Mouse (Mus musculus) kidney, embryonic 14.5 days (tissue): Measurements from ENCODE around the gene Pdgfd. TPM values are rescaled to one million over a fixed set of nuclear protein-coding genes. Genes with fewer than 3 reads are reported as not detected.

Experiments used
- ATAC-seq: fragments of 200-750 bp; cut with Nextera tagmentation; 2 replicates; pipeline ENCODE4 v1.8.0; 2017; ENCODE audit warnings: moderate number of reproducible peaks, mild to moderate bottlenecking, moderate TSS enrichment, moderate library complexity; ENCODE audit not compliant: low FRiP score, low TSS enrichment
- H3K27ac ChIP-seq: fragments of 300-500 bp; sonication (generic); 2 replicates; pipeline ENCODE4 v1.5.1; 2014; ENCODE audit warnings: low read depth, mild to moderate bottlenecking, low read length, moderate library complexity, mixed read lengths
- H3K27me3 ChIP-seq: fragments of 300-500 bp; sonication (generic); 2 replicates; pipeline ENCODE4 v1.6.1; 2014; ENCODE audit warnings: mild to moderate bottlenecking, low read length; ENCODE audit not compliant: control insufficient read depth, insufficient read depth
- H3K36me3 ChIP-seq: fragments of 300-500 bp; sonication (generic); 2 replicates; pipeline ENCODE4 v1.6.1; 2014; ENCODE audit warnings: low read length, mixed read lengths; ENCODE audit not compliant: control insufficient read depth, insufficient read depth
- H3K4me1 ChIP-seq: fragments of 300-500 bp; sonication (generic); 2 replicates; pipeline ENCODE4 v1.6.1; 2014; ENCODE audit warnings: low read length, mixed read lengths; ENCODE audit not compliant: control insufficient read depth, insufficient read depth
- H3K4me2 ChIP-seq: fragments of 300-500 bp; sonication (generic); replicated peaks from 2 replicates; pipeline ENCODE4 v1.6.1; 2014; ENCODE audit warnings: low read depth, mild to moderate bottlenecking, low read length
- H3K4me3 ChIP-seq: fragments of 300-500 bp; sonication (generic); 2 replicates; pipeline ENCODE4 v1.5.1; 2014; ENCODE audit warnings: mild to moderate bottlenecking, low read length
- H3K9ac ChIP-seq: fragments of 300-500 bp; sonication (generic); 2 replicates; pipeline ENCODE4 v1.6.1; 2014; ENCODE audit warnings: low read depth, mild to moderate bottlenecking, low read length, moderate library complexity
- H3K9me3 ChIP-seq: fragments of 300-500 bp; sonication (generic); 2 replicates; pipeline ENCODE4 v1.6.1; 2016; ENCODE audit warnings: low read length; ENCODE audit not compliant: control insufficient read depth
- WGBS: fragments of 180-500 bp; shearing (Covaris S2); extraction: QIAGEN DNeasy Blood & Tissue Kit; methylation state at CpG from one replicate; pipeline ENCODE4 v1.1.7; 2014; 5-methylcytosine and 5-hydroxymethylcytosine counted together
- polyA plus RNA-seq: library from polyadenylated mRNA; unstranded; fragments of >200 nt; fragmentation: Nextera tagmentation; extraction: Ambion mirVana; gene quantifications from 2 replicates; pipeline ENCODE4 v1.2.1, GENCODE M21; 2014

The Pdgfd gene
- polyA plus RNA-seq, 1 experiment from 2014 or later: 13.5 TPM

DNA sequence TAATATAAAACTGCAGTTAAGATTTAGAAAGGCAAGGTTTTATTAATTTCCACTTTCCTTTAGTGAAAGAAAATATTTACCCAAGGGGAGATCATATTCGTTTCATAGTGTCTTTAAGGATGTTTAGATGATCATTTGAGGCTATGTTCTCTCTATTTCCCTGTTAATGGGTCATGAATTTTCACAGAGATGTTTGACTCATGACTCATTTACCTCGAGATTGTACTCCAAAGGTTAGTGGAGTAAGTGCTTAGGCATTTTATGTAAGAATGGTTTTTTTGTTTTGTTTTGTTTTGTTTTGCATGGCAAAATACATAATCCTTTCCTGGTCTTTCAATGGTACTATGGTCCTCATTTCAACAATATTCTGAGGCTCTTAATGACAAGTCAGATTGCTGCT, 167.9 kb downstream of the Pdgfd start:
- no peak overlapping the region for H3K4me3 ChIP-seq
- no peaks in the 10 kb centered on the region for H3K27me3 ChIP-seq
- no peak for ATAC-seq
- no peak overlapping the region for H3K4me2 ChIP-seq
- H3K9me3 ChIP-seq: no peaks in the 10 kb centered on the region
- no peak overlapping the region for H3K27ac ChIP-seq
- 26% methylated on average over 2 of the region's 2 CpGs for WGBS
- H3K9ac ChIP-seq: no peak overlapping the region
- no peaks in the 10 kb centered on the region for H3K36me3 ChIP-seq
- no peaks in the 10 kb centered on the region for H3K4me1 ChIP-seq

DNA sequence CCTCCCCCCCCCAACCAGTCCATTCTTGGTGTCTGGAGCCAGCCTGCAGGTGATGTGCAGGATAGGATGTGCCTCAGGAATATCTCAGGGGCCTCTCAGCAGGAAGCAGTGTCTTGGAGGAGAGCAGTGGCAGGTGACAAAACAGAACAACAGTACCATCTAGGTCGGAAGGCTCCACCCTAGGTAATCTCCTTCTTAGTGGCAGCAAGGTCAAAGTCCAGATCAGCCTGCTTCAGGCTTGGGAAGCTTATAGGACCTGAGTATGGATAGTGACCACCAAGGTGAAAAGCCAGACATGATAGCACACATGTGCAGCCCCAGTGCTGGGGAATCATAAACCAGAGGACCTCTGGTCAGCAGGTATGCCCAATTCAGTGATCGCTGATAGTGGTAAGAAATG, 169.5 kb downstream of the Pdgfd start:
- no peaks in the 10 kb centered on the region for H3K4me1 ChIP-seq
- no peaks in the 10 kb centered on the region for H3K36me3 ChIP-seq
- no peak overlapping the region for H3K4me2 ChIP-seq
- H3K9me3 ChIP-seq: no peaks in the 10 kb centered on the region
- no peak overlapping the region for H3K27ac ChIP-seq
- 85% methylated on average over 2 of the region's 2 CpGs for WGBS
- H3K9ac ChIP-seq: no peak overlapping the region
- H3K27me3 ChIP-seq: no peaks in the 10 kb centered on the region
- no peak overlapping the region for H3K4me3 ChIP-seq
- ATAC-seq: no peak

DNA sequence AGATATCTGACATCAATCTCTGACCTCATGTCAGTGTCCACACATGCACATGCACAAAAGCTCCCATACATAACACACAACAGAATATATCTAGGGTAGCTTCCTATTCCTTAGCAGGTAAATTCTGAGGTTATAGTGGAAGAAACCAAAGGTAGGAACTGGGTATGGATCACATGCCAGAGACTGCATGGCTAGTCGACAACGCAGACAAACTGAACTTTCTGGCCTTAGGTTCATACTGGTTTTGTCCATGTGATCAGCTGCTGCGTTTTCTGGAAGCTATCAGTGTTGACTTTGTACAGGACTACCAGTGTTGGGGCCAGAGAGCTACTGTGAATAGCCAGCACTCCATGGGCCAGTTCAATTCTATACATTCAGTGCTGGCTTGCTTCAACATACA, 170.0 kb downstream of the Pdgfd start:
- H3K27me3 ChIP-seq: no peaks in the 10 kb centered on the region
- no peak overlapping the region for H3K4me2 ChIP-seq
- no peaks in the 10 kb centered on the region for H3K9me3 ChIP-seq
- no peak overlapping the region for H3K9ac ChIP-seq
- H3K4me1 ChIP-seq: no peaks in the 10 kb centered on the region
- no peak overlapping the region for H3K27ac ChIP-seq
- H3K4me3 ChIP-seq: no peak overlapping the region
- ATAC-seq: no peak
- H3K36me3 ChIP-seq: no peaks in the 10 kb centered on the region
- WGBS: 97% methylated on average over 3 of the region's 3 CpGs

DNA sequence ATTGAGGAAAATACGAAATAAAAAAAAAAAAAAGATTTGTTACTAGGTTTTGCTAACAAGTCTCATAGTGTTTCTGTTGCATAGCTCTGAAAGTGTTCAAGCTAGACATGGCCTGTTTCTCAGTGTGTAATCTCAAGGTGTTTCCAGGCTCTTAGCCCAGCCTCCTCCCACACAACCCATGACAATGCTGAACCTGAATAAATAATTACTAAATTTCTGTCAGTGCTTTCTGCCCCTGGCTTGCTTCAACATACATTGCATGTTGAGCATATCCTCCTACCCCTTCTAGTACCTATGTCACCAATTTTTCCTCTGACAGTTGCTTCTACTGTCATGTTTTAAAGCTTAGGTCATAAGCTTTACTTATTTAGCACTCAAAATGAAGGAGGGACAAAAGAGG, 171.0 kb downstream of the Pdgfd start:
- no peaks in the 10 kb centered on the region for H3K36me3 ChIP-seq
- no peak overlapping the region for H3K4me2 ChIP-seq
- H3K27ac ChIP-seq: no peak overlapping the region
- no peak overlapping the region for H3K9ac ChIP-seq
- no peaks in the 10 kb centered on the region for H3K27me3 ChIP-seq
- H3K9me3 ChIP-seq: no peaks in the 10 kb centered on the region
- no peak overlapping the region for H3K4me3 ChIP-seq
- no peaks in the 10 kb centered on the region for H3K4me1 ChIP-seq
- no peak for ATAC-seq
- 90% methylated on average over 1 of the region's 1 CpGs for WGBS

DNA sequence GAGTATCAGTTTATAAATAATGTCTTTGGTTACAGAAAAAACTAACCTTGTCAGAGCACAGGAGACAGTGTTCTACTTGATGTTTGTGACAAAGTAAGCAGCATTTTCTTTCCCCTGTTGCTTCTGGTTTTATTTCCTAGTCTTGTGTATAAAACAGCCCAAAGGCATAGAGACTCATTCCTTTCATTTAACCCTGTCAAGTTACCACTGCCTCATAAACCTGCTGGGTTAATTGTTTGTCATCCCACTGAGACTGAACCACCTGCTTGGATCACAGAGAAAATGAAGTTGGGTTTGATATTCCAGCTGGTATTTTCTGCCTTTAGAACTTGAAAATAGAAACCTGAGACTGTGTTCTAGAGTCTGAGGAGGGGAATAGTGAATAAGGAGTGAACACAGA, 172.4 kb downstream of the Pdgfd start:
- no peak overlapping the region for H3K4me2 ChIP-seq
- H3K27ac ChIP-seq: no peak overlapping the region
- no peak overlapping the region for H3K9ac ChIP-seq
- H3K4me3 ChIP-seq: no peak overlapping the region
- H3K27me3 ChIP-seq: no peaks in the 10 kb centered on the region
- H3K36me3 ChIP-seq: no peaks in the 10 kb centered on the region
- 0 out of 2 replicates have a peak, but pooled peaks cover 4% of the 10 kb centered on the region for H3K4me1 ChIP-seq
- no peaks in the 10 kb centered on the region for H3K9me3 ChIP-seq
- peak; percentile 68; the same call in 1 of the 2 replicates for ATAC-seq

DNA sequence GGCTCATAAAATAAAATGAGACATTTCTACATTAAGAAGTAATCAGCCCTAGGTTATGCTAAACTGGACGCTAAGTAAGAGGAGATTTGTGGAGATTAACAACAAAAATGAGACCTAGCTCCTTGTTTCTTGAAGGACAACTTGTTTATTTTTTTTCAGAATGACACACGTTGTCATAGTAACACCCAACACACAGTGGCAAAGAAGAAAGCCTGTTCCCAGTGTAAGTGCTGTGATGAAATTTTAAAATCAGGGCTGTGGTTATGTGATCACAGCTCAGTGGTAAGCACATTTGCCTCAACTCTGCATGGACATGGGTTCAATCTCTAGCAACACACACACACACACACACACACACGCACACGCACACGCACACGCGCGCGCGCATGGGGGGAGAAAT, 174.5 kb downstream of the Pdgfd start:
- Histone ChIP-seq H3K9me3 (no peaks in the 10 kb centered on the region), H3K9ac (no peak overlapping the region), H3K4me1 (0 out of 2 replicates have a peak, but pooled peaks cover 4% of the 10 kb centered on the region), H3K27ac (no peak overlapping the region), H3K4me3 (no peak overlapping the region), H3K4me2 (no peak overlapping the region), H3K27me3 (no peaks in the 10 kb centered on the region), H3K36me3 (no peaks in the 10 kb centered on the region)
- no peak for ATAC-seq
- WGBS: 94% methylated on average over 10 of the region's 10 CpGs

DNA sequence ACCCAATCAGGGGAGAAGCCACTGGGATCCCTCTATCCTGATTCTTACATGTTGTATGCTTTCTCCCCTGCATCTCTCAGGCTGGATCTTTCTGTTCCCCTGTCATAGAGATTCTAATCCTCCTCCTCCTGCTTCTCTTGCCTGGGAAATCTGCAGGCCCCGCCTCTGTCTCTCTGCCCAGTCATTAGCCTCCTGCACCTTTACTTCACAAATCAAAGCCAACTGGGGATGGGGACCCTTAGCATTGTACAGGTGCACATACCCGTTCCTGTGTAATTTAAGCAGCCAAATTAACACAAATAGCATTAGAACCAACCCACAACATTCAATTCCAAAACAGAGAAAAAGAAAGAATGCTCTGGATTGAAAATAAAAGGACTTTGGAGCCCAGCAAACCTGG, 176.1 kb downstream of the Pdgfd start:
- H3K27me3 ChIP-seq: no peaks in the 10 kb centered on the region
- no peaks in the 10 kb centered on the region for H3K9me3 ChIP-seq
- H3K4me3 ChIP-seq: no peak overlapping the region
- no peak overlapping the region for H3K4me2 ChIP-seq
- H3K36me3 ChIP-seq: no peaks in the 10 kb centered on the region
- no peak overlapping the region for H3K27ac ChIP-seq
- no peak overlapping the region for H3K9ac ChIP-seq
- ATAC-seq: no peak
- 32% methylated on average over 2 of the region's 2 CpGs for WGBS
- 0 out of 2 replicates have a peak, but pooled peaks cover 4% of the 10 kb centered on the region for H3K4me1 ChIP-seq

DNA sequence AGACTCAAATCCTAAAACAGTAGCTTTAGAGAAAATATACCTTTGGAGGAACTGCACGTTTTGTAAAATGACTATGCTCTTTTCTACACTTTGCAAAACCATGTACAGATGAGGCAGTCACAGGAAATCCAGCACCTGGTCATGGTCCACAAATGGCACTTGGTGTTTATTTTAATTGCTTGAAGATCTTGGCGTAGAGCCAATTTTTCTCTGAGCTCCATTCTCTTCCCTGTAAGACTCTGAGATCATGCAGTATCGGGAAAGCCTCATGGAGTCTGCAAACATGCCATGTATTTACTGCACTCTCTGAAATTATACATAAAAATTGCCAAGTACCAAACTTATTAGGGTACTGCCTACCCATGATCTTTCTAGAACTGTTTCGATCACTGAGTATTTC, 176.5 kb downstream of the Pdgfd start:
- Histone ChIP-seq H3K36me3 (no peaks in the 10 kb centered on the region), H3K27ac (no peak overlapping the region), H3K4me3 (no peak overlapping the region), H3K27me3 (no peaks in the 10 kb centered on the region), H3K9me3 (no peaks in the 10 kb centered on the region), H3K9ac (no peak overlapping the region), H3K4me2 (no peak overlapping the region), H3K4me1 (0 out of 2 replicates have a peak, but pooled peaks cover 4% of the 10 kb centered on the region)
- 60% methylated on average over 4 of the region's 4 CpGs for WGBS
- peak; percentile 75 for ATAC-seq

DNA sequence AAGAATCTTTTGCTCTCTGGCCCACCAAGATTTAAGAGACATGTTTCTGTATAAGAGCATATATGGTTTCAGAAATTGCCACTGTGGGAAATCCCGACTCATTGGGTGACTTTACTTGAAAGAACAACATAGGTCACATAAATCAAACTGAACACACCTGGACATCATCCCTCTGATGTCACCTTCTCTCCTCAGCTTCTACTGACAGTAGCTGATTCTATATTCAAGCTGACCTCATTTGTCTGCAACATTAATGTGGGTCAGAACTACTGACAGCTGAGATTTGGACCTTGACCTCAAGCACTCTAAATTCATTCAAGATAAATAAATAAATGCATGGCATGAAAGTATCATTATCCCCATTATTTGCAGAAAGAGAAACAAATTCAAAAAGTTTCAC, 177.0 kb downstream of the Pdgfd start:
- no peak overlapping the region for H3K27ac ChIP-seq
- no peaks in the 10 kb centered on the region for H3K36me3 ChIP-seq
- H3K4me2 ChIP-seq: no peak overlapping the region
- H3K9me3 ChIP-seq: no peaks in the 10 kb centered on the region
- H3K27me3 ChIP-seq: no peaks in the 10 kb centered on the region
- 34% methylated on average over 1 of the region's 1 CpGs for WGBS
- H3K4me3 ChIP-seq: no peak overlapping the region
- ATAC-seq: no peak
- H3K4me1 ChIP-seq: 0 out of 2 replicates have a peak, but pooled peaks cover 4% of the 10 kb centered on the region
- no peak overlapping the region for H3K9ac ChIP-seq
